Mouse (Mus musculus): Measurements from ENCODE around the gene Neurog3.

The Neurog3 gene

GRCm38 (mm10) chr10:62132691-62133281 lies at the start of gene Neurog3:
Gene Neurog3, plus strand, starts transcription at chr10:62133090.
- DNase-seq: peak; percentile 23 to 32

GRCm38 (mm10) chr10:62086044-62086443 lies 46.8 kb upstream of the Neurog3 start:
- DNase-seq: peak; percentile 54 to 65

DNA sequence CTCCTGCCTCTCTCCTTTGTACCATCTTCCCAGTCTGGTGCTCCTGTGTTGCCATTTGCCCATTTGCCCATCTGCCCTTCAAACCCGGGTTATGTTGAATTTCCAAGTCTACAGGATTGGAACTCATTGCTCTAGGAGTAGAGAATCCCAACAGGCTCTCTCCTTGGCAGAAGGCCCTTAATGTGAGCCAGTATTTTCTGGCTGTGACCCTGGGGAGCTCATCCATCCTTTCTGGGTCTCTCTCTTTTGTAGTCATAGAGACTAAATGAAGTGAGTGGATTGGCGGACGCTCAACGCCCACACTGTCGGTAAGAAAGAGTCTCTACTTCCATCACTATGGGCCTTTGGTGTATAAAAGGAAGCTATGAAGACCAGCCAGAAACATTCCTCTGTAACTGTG lies 46.1 kb upstream of the Neurog3 start:
- DNase-seq: no peak

DNA sequence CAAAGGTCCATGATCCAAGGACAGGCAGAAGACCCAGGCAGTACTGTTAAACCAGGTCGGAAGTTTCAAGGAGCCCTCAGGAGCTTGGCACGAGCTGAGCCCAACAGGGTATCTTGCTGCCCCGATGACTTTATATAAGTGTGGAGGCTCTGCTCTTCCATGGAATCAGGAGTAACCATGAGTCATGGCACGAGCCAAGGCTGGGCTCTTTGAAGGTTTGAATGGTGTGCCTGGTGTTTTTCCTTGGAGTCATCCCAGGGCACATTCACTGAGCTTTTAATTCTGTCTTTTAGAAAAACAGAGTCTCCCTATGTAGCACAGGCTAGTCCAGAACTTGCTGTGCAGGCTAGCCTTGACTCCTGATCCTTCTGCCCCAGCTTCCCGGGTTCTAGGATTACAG lies 44.5 kb upstream of the Neurog3 start:
- no peak for DNase-seq

DNA sequence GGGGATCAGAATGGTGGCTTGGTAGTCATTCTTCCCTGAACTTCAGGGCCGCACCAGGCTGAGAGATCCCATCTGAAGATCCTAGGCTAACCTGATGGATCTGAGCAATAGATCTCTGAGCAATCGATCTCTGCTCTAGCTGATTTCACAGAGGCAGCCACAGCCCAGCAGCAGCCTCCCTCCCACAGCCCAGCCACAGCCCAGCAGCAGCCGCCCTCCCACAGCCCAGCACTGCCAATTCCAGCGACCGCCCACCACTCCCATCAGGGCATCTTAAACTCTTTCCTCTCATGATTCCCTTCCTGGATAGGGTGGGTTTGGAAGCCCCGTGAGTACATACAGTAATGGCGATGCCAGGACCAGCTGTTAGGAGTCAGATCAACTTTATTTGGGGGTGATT lies 43.8 kb upstream of the Neurog3 start:
- no peak for DNase-seq

GRCm38 (mm10) chr10:62089486-62089885 lies 43.4 kb upstream of the Neurog3 start:
- DNase-seq: no peak

DNA sequence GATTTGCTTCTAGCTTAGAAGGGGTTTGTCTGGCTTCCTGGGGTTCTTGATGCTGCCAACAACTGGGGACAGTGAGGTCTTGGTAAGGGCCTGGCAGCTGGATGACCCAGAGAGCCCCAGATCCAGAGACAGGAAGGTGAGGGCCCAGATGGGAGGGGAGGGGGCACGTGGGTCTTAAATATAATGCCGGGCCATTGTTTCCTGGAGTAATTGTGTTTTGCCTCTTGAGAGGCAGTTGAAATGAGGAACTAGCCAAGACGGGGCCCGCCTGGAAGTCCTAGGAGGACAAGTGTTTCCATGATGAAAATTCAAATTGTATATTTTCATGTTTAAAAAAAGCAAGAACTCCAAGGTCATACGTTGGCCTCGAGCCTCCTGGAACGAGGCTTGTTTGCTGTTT lies 39.0 kb upstream of the Neurog3 start:
- no peak for DNase-seq

DNA sequence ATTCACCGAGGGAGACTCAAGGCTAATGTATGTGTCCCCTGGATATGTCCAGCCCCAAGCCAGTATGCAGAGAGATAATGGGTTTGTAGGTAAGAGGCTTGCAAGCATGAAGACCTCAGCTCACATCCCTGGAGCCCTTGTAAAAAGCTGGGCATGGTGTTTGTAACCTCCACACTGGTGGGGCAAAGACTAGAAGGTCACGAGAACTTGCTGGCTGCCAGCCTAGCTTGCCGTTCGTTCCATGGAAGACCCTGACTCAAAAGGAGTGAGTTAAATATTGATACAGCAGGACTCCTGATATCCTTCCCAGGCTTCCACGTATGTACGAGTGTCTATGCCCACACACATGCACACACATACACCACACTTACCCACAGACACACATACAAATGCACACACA lies 38.5 kb upstream of the Neurog3 start:
- no peak for DNase-seq

DNA sequence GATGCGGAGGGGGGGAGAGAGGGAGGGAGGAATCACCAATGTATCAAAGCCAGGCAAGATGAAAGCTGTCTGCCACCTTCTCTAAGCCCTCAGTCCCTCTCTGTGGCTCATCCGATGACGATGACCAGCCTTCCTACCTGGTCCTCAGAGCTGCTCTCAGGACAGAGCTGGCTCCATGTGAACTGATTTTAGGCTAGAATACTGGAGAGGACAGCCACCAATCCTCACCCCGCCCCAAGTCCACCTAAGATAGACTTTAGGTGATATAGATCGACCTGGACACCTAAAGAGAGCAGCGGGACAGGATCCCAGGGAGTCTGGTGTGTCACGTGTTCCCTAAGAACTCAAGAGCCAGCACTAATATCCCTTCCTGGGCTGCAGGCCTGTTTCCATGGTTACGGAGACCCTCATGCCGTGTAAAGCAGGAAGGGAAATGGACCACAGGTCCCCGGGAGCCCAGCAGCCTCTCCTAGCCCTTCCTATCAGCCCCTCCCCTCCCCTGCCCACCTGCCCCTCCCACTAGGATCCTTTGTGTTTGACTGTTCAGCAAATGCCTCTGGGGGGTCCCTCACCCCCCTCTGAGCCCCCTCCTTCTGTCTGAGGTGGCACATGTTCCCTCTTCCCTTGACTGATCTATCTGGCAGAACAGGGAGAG lies 33.0 kb upstream of the Neurog3 start:
- peak; percentile 61 to 62 for DNase-seq

DNA sequence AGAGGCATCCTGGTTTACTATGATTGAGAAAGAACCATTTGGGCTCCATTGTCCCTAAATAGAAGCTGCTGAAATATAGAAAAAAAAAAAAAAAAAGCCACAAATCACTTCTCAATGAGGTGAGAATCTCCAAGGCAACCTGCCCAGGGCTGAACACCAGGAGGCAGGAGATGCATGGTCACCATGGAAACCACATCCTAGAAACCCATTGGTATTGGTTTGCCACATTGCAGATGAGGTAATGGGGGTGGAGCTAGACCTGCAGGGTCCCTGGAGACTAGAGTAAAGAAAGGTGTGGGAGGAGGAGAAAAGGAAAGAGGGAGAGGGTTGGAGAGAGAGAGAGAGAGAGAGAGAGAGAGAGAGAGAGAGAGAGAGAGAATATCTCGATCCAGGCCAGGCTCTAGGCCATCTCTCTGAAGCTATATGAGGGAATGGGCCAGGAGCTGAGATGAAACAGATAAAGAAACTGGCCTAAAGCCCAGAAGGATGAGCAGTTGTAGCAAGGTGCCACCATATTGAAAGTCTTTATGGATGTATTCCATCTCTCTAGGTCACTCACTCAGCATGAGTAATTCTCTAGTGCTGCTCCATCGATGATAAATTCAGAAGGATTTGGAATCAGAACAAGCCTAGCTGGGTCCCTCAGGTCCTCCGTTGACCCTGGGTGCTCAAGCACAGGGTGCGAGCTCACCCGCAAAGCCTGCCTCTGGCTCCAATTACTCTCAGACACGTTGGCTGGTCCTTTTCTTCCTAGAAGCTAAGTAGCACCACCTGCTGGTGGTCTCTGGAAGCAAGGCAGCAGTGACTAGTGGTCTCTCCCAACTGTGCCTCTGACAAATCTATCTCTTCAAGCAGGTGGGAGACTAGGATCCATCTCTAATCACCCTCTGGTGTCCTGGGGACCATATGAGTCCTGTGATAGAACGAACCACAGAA lies 31.1 kb upstream of the Neurog3 start:
- peak; percentile 95 to 97 for DNase-seq

DNA sequence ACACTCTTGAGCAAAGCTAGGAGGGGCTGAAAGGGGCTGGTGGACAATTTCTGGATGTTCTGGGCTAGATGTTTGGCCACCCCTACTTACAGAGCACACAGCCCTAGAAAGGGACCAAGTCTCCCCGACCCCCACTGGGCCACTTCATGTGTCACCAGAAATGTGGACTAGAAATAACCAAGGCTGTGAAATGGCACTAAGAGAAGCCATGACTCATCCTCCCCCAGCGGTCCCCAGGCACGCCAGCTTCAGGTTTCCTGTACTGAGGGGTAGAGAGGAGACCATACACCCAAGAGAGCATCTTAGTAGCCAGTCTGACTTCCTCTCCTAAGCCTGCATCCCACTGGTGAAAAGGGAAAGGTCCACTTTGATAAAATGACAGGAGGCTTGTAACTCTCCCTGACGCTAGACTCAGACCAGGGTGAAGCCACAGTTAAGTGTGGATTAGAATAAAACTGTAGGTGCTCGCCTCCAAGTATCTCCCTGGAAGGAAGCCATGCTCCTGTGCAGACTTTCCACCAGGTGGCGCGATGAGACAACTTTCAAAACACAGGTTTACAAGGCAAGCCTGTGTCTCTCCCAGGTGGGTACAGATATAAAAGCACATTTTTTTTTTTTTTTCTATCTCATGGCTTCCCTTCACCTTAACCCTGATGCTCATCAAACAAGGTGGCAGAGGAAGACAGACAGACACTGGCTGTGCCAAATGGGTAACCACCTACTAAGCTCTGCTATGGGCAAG lies 27.9 kb upstream of the Neurog3 start:
- peak; percentile 88 to 92 for DNase-seq

DNA sequence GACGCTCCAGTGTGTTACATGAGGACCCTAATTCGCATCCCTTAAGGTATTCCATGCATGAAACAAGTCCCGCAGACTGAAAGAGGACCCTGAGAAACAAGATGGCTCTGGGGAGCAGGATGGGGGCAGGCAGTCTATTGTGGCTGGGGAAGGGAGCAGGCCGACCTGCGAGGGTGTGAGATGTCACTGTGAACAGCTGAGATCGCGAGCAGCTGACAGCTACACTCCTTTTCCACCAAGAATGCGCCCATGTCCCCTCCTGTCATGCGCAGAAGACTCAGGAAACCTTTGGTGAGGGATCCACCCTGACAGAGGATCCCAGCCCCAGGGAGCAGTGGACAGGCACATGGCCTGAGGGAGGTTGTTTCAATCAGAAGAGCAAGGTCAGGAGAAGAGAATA lies 25.8 kb upstream of the Neurog3 start:
- no peak for DNase-seq

DNA sequence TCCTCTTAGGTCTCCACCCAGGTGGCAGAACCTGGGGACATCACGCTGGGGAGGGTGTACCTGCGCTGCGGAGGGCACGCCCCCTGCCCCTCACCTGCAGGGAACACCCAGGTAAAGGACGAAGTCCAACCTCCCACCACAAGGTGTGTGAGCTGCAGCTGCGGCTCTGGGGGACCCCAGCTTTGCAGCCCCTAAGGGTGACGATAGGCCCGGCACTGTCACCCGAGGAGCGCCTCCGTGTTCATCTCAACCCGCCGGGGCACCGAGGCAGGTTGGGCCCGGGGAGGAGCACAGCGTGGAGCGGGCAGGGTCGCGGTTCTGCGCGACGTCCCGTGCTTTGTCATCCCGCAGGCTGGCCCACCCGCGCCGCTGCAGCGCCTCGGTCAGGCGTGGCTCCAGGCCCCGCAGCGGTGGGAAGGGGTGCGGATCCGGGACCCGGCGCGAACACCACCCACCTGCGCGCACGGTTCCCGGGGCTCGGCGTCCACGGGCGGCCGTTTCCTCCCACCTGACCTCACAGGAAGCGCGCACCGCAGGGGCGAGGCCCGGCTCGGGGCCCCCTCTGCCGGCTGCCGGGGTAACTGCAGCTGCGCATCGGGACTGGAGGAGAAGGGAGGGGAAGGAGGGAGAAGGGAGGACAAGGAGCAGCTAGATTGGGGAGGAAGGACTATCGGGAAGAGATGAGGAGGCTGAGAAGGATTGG lies 22.2 kb upstream of the Neurog3 start:
- DNase-seq: peak; percentile 97 to 98

DNA sequence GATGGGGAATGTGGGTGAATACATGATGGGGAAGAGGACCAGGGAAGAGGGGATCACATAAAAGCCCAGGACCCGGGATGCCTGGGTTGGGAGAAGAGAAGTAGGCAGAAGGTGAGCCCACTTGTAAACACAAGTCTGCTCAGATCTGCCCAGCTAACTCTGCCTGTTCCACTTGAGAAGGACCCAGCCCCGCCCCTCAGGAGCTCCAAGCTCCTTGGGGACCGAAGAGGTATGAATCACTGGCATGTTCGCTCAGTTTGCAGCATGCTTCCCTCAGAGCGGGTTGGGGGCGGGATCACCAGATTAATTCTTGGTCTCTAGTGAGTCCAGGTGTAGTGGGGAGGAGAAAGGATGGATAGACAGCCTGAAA lies 21.7 kb upstream of the Neurog3 start:
- peak in 1 of 2 experiments; percentile 48 for DNase-seq

DNA sequence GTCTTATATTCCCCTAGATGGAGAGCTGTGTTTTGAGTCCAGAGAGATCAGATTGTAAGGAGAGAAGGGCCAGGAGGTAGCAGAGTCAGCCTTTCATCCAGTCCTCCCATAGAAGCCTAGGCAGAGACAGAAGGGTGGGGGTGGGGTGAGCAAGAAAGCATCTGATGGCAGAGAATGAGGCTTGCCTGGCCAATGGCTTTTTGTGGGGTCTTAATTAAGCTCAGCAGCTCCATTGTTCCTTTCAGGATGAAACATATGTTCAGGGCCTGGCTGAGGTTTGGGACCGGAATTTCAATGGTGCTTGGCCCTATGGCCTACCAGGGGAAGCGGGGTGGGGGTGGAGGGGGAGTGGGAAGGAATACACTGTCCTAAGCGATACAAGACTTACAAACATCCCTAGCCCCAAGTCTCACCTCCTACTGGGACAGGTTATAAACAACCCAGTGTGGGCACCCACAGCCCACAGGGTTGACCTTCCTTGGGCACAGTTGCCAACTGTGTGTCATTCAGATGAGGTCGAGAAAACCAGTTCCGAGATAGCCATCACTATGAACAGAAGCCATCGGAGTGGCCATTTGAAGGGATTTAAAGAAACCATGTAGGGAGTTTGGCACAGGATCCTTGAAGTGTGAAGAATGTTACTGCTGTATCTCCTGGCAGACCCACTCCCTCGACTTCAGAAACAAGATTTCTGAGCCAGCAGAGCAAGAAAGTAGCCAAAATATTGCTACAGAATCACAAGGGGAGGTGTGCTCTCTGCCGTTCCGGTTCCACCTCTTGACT lies 18.8 kb upstream of the Neurog3 start:
- DNase-seq: peak; percentile 46 to 52

GRCm38 (mm10) chr10:62127137-62127536 lies 5.8 kb upstream of the Neurog3 start:
- peak; percentile 35 to 59 for DNase-seq

- DNase-seq: peak; percentile 63 to 65
Measured at GRCm38 (mm10) chr10:62127711-62128231, 5.1 kb upstream of the Neurog3 start.

DNA sequence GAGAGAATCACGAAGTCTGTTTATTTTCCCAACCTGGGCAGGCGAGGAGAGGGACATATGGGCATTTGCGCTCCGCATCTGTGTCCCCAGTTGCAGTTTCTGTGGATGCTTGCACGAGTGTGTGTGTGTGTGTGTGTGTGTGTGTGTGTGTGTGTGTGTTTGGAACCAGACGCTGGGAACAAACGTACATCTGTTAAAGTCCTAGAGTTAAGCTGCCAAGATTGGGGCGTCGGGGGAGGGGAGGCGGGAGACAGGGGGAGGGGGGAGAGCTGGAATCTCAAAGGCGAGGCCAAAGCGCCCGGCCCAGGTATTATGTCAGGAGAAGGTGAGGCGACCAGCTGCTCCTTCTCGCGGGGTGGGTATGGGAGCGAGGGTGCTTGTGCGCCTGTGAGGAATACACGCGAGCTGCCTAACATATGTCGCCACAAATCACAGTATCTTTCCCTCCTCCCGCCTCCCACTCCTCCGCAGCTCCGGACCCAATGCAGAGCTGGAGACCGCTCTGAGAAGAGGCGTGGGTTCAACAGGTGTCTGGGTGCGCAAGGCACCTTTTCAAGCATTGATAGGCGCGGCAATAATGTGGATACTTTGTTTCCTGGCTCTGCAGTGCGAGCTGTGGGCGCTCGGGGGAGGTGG lies 4.5 kb upstream of the Neurog3 start:
- peak; percentile 43 to 54 for DNase-seq

- no peak for DNase-seq
Measured at GRCm38 (mm10) chr10:62135696-62136470, 3.0 kb downstream of the Neurog3 start.

- DNase-seq: no peak
Measured at GRCm38 (mm10) chr10:62137150-62137549, 4.3 kb downstream of the Neurog3 start.

All from cerebellum, postnatal 10 days (tissue).